Mouse (Mus musculus) cortical plate, adult 2 months (tissue): ENCODE results near the gene Tmem41b.

ENCODE experiments used
- CTCF ChIP-seq: fragments of 200-500 bp; IDR thresholded peaks from 2 replicates; pipeline ENCODE4 v1.5.1; 2011; ENCODE audit warnings: mild to moderate bottlenecking, control low read depth, low read length; ENCODE audit not compliant: insufficient read depth; ENCODE audit errors: extremely low read depth
- POLR2A ChIP-seq: fragments of 200-500 bp; IDR thresholded peaks from 2 replicates; pipeline ENCODE4 v1.6.1; 2011; ENCODE audit warnings: mild to moderate bottlenecking, low read length, control low read depth; ENCODE audit not compliant: insufficient read depth; ENCODE audit errors: extremely low read depth

- no peak for TF ChIP-seq POLR2A
- TF ChIP-seq CTCF = no peak
These were observed 1.0 kb downstream of the Tmem41b start for GRCm38 (mm10) chr7:109985661-109986132.
